Mouse (Mus musculus) lung, adult 2 months (tissue): ENCODE data around the gene Uggt1. TPM values are rescaled to one million over a fixed set of nuclear protein-coding genes. Genes with fewer than 3 reads are reported as not detected.

Experiments used
- DNase-seq: peaks from one replicate; pipeline ENCODE4 v3.0.0; 2022
- H3K4me1 ChIP-seq: fragments of 200-500 bp; 2 replicates; pipeline ENCODE4 v1.6.1; 2011; ENCODE audit warnings: low read length; ENCODE audit not compliant: control insufficient read depth, insufficient read depth
- H3K4me3 ChIP-seq: fragments of 200-500 bp; replicated peaks from 2 replicates; pipeline ENCODE3; 2011; ENCODE audit warnings: low read depth, mild to moderate bottlenecking, control low read depth, low read length; ENCODE audit errors: extremely low read depth
- CTCF ChIP-seq: fragments of 200-500 bp; IDR thresholded peaks from 2 replicates; pipeline ENCODE4 v1.5.1; 2011; ENCODE audit warnings: mild to moderate bottlenecking, low read length, control low read depth; ENCODE audit not compliant: insufficient read depth
- POLR2A ChIP-seq: fragments of 200-500 bp; IDR thresholded peaks from 2 replicates; pipeline ENCODE4 v1.6.1; 2011; ENCODE audit warnings: low read depth, mild to moderate bottlenecking, control low read depth, low read length, borderline replicate concordance; ENCODE audit errors: extremely low read depth
- WGBS: fragments of 180-500 bp; shearing (Covaris S2); methylation state at CpG from one replicate; pipeline ENCODE4 v1.1.7; 2018; 5-methylcytosine and 5-hydroxymethylcytosine counted together
- polyA plus RNA-seq: library from polyadenylated mRNA; depleted of rRNA; stranded (reverse); fragments of >200 nt; gene quantifications from 2 replicates; pipeline ENCODE4 v1.2.3, GENCODE M21; 2012; rRNA removed

Uggt1 gene
- 12.0 and 18.0 TPM in 2 replicates for polyA plus RNA-seq

DNA sequence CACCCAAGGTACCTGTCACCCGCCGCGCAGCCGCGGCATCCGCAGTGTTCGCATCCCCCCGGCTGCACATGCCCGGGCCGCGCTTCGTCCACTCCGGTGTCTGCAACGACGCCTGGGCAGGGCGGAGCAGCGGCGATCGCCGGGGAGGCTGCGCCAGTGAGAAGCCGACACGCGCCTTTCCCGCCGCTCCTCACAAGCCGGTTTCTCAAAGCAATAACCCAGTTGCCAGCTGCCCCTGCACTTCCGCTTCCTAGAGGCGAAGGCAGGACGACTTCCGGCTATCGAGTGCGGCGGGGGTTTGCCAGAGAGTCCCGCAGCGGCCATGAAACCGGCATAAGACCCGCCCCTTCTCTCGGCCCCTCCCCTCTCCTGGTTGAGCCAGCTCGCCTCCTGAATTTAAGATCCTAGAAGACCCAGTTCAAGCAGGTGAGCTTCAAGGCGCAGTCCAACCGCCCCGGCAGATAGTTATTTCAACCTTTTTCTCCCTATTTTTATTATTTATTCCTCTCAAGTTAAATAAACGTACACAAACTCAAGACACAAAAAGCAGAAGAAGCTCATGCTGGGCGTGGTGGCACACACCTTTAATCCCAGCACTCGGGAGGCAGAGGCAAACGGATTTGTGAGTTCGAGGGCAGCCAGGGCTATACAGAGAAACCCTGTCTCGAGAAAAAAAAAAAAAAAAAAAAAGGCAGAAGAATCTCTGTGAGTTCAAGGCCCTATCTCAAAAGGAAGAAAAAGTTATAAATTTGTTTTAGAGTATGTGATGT lies at the start of gene Uggt1:
TSS of gene Uggt1 (minus strand) at position 663 of the 770 bp plus-strand sequence.
- Histone ChIP-seq H3K4me3 (peak within 1 kb of the TSS; percentile 77), H3K4me1 (peaks cover 9% of the 10 kb centered on the region)
- DNase-seq: peak; percentile 86
- WGBS: 1% methylated on average over 49 of the region's 49 CpGs
- no peak for TF ChIP-seq CTCF
- TF ChIP-seq POLR2A: peak; percentile 58; the same call in 1 of the 2 replicates

DNA sequence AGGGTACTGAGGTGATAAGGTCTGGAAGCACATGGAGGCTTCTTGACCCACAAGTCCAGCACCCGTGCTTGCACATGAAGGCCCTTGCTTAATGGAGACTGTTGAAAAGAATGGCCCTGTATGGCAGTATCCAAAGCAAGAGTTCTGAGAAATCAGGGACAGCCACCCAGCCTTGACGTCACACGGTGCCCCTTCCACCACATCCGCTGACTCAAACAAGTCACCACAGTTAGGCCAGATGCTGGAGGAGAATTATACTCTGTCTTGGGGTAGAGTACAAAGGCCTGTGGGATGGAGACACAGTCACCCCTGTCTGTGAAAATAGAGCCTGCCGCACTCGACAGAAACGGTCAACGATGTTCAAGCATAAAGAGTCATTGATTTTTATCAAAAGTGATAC lies 49.0 kb upstream of the Uggt1 start:
- no peak for TF ChIP-seq POLR2A
- TF ChIP-seq CTCF: no peak
- no peak for DNase-seq
- WGBS: 87% methylated on average over 8 of the region's 8 CpGs
- H3K4me1 ChIP-seq: no peaks in the 10 kb centered on the region
- H3K4me3 ChIP-seq: no peak overlapping the region

DNA sequence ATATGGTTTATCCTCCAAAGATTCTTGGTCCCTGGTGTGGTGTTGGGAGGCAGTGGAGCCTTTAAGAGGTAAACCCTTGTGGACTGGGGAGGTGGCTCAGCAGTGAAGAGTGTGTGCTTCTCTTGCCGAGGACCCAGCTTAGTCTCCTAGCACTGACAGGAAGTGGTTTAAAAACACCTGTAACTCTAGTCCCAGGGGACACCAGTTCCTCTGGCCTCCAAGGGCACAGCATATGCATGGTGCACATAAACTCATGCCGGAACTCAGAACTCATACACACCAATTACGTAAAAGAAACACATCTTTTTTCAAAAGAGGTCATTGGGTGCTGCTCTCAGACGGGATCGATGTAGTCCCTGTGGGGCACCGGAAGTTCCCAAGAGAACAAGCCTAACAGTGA lies 37.3 kb upstream of the Uggt1 start:
- Histone ChIP-seq H3K4me1 (no peaks in the 10 kb centered on the region), H3K4me3 (no peak overlapping the region)
- DNase-seq: no peak
- WGBS: 75% methylated on average over 6 of the region's 6 CpGs
- TF ChIP-seq POLR2A (no peak), CTCF (no peak)

DNA sequence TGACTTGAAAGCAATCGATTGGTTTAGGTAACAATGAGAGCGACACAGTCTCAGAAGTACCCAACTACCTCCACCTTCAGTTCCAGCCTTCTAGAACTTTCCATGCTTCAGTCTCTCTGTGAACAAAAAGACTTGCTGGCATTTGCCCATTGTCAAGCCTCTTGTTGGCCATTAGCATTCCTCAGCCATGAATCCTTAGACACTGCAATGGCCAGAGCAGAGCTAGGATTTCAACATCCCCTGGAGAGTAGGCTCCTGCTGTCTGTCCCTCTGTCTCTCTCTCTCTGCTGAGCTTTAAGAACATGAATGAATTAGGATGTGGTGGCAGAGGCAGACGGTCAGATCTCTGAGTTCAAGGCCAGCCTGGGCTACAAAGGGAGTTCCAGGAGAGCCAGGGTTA lies 36.4 kb upstream of the Uggt1 start:
- whole genome bisulfite sequencing: 85% methylated on average over 3 of the region's 3 CpGs
- Histone ChIP-seq H3K4me3 (no peak overlapping the region), H3K4me1 (no peaks in the 10 kb centered on the region)
- TF ChIP-seq POLR2A: no peak
- TF ChIP-seq CTCF: no peak
- no peak for DNase-seq

DNA sequence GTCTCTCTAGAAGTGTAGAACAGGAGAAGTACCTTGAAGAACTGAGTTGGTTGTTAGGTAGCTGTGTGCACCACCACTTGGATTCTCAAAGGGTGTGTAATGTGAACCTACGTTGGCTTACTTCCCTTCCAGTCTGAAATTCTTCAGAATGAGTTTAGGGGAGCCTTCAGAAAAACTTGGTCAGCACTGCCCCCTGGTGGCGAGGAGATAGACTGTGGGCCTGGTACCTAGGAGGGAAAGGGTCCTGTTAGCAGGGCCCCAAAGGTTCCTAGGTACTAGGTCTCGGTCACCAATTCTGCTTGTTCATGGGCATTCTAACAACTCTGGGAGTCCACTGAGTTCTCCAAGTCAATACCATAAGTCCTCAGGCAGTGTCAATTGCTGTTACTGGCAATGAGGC lies 34.7 kb upstream of the Uggt1 start:
- DNase-seq: peak; percentile 83
- TF ChIP-seq POLR2A (no peak), CTCF (peak; percentile 82)
- Histone ChIP-seq H3K4me1 (no peaks in the 10 kb centered on the region), H3K4me3 (no peak overlapping the region)
- WGBS: 13% methylated on average over 3 of the region's 3 CpGs

DNA sequence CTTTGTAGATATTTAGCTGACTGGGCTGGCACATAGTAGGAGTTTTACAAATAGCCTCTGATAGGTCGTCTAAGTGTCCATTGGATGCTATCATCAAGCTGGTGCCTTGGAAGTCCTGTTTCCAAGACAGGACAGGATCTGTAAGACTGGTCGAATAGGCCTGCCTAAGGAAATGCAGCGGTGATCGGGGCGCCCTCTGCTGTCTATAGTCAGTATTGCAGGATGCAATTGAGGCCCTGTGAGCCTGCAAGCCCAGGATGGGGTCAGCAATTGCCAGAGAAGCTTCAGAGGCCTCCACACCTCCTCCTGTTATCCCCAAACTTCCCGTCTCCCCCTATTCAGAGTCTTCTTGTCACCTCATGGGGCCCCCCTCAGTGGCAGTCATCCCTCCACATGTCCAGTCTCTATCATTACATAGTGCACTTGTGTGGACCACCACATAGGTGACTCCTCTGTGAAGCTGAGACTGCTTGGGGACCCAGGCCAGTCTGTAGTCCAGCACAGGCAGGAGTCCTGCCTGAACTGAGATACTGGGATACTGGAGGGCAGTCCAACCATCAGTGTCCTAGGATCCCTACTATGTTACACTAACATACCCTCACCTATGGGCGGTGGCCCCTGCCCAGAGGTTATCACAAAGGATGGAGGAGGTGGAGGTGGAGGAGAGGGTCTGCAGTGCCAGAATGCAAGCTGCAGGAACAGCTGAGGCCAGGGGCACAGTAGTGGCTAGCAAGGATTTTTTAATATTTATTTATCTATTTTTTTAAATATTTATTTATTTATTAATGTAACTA lies 32.9 kb upstream of the Uggt1 start:
- 21% methylated on average over 7 of the region's 7 CpGs for WGBS
- Histone ChIP-seq H3K4me3 (no peak overlapping the region), H3K4me1 (no peaks in the 10 kb centered on the region; the same call in 1 of the 2 replicates)
- TF ChIP-seq POLR2A (no peak), CTCF (peak; percentile 92)
- peak; percentile 81 for DNase-seq

DNA sequence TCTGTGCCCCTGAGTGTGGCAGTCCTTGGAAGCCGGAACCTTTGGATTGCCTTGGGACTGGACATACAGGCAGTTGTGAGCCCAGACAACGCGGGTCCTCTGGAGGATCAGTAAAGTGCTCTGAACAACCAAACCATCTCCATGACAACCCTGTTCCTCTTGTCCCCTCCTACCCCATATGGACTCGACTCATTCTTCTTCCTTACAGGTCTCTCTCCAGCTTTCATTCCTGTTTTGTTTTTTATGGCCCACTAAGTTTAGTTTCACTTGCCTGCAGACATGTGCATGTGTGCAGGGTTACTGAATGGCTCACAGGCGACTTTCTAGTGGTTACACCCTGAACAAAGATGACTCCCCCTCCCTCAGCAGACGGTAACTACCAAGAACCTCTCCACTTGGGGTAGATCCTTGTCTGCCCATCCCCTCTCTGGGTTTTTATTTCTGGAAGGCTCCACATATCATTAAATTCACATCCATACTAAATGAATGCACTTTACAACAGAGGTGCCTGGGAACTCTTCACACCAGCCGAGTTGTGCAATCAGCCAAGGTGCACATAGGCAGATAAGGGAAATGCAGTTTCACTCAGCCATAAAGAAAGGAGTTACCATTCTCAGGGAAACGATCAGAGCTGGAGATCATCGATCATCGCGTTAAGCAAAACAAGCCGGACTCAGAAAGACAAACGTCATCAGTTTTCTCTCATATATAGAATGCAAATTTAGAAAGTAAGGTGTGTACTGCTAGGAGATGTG lies 31.3 kb upstream of the Uggt1 start:
- no peak for DNase-seq
- no peak overlapping the region for H3K4me3 ChIP-seq
- TF ChIP-seq CTCF: no peak
- no peak for TF ChIP-seq POLR2A
- peaks cover 7% of the 10 kb centered on the region for H3K4me1 ChIP-seq
- WGBS: 72% methylated on average over 13 of the region's 13 CpGs

DNA sequence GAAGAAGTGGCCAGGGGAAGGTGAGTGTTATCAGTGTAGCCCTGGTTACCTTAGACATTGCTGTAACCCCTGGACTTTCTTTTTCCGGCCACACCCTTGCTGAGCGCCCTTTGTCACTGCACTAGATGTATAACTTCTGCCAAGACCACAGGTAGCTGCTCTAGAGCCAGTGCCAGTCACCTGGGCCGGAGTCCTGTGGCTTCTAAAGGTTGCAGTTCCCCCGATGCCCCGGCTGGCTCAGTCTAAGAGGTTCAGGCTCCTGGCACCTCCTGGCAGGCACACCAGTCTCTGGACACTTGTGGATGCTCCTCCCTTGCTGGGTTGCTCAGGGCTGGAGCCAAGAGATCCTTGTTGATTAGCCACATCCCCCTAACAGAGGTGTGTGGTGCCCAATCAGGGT lies 29.9 kb upstream of the Uggt1 start, which contains the start of gene Neurl3:
TSS of gene Neurl3 (minus strand) at position 225 of the 400 bp plus-strand sequence.
- DNase-seq: no peak
- WGBS: 63% methylated on average over 5 of the region's 5 CpGs
- TF ChIP-seq CTCF (no peak), POLR2A (no peak)
- peak within 1 kb of the TSS; percentile 55 for H3K4me3 ChIP-seq
- H3K4me1 ChIP-seq: peaks cover 12% of the 10 kb centered on the region

DNA sequence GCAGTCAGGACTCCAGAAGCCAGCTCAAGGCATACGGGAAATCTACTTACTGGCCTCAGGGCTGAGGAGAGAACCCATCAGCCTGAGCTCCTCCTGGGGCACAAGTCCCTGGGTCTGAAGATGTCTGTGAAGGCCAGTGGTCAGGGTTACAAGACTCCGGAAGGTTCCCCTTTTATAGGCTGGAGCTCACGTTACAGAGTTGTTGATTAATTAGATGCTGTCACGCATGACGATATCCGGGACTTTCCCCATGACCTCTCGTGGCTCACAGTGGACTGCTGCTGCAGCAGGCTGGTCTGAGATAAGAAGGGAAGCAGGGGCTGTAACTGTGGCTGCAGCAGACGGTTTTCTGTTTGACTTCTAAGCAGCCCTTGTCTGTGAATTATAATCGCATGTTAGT lies 28.8 kb upstream of the Uggt1 start:
- H3K4me1 ChIP-seq: peaks cover 12% of the 10 kb centered on the region
- DNase-seq: peak; percentile 39
- WGBS: 8% methylated on average over 9 of the region's 9 CpGs
- TF ChIP-seq CTCF: no peak
- peak; percentile 27; the same call in 1 of the 2 replicates for TF ChIP-seq POLR2A
- H3K4me3 ChIP-seq: peak overlapping the region; percentile 55
